Mouse (Mus musculus): Measurements from ENCODE around the gene Ppp1r18.

- no peak for TF ChIP-seq POLR2A (IDR thresholded peaks at IDR 0.05; ENCODE audit: extremely low read depth, insufficient read depth, low read length)
- TF ChIP-seq CTCF (IDR thresholded peaks at IDR 0.05; ENCODE audit: low read depth, low read length) = peak; percentile 33; the same call in 1 of the 2 replicates
Measured at GRCm38 (mm10) chr17:35866911-35867890, 1.8 kb downstream of the Ppp1r18 start.
